Mouse (Mus musculus) C2C12 (cell line): ENCODE data around the gene Ifi211. TPM values are rescaled to one million over a fixed set of nuclear protein-coding genes. Genes with fewer than 3 reads are reported as not detected.
A peak's percentile ranks its signal among the peaks of the same experiment; 100 is the strongest.
"Not testable (repeated sequence)": the region's sequence is repeated elsewhere in the genome, so short reads cannot be mapped to it uniquely, and the experiment has no call there.

Experiments used
- H3K27me3 ChIP-seq: one replicate; pipeline ENCODE4 v1.6.1; 2011; ENCODE audit not compliant: control insufficient read depth, insufficient read depth, insufficient read length
- H3K36me3 ChIP-seq: one replicate; pipeline ENCODE4 v1.6.1; 2011; ENCODE audit not compliant: control insufficient read depth, insufficient read depth
- H3K4me3 ChIP-seq: one replicate; pipeline ENCODE4 v1.5.1; 2011; ENCODE audit warnings: mild to moderate bottlenecking, control low read depth; ENCODE audit not compliant: poor library complexity, insufficient read depth, severe bottlenecking
- H3K79me2 ChIP-seq: one replicate; pipeline ENCODE4 v1.6.1; 2011; ENCODE audit not compliant: control insufficient read depth, insufficient read depth
- H3K79me3 ChIP-seq: one replicate; pipeline ENCODE4 v1.6.1; 2011; ENCODE audit warnings: low read depth, control low read depth
- H3ac ChIP-seq: one replicate; pipeline ENCODE3; 2011; ENCODE audit warnings: low read depth; ENCODE audit not compliant: control insufficient read depth, insufficient read length
- CEBPB ChIP-seq: IDR thresholded peaks from one replicate; pipeline ENCODE4 v1.6.1; 2011; ENCODE audit warnings: low read depth, mild to moderate bottlenecking, control low read depth, moderate library complexity
- CTCF ChIP-seq: IDR thresholded peaks from one replicate; pipeline ENCODE4 v1.5.1; 2011; ENCODE audit not compliant: control insufficient read depth, insufficient read depth, insufficient read length
- FOSL1 ChIP-seq: IDR thresholded peaks from one replicate; pipeline ENCODE4 v1.8.0; 2011; ENCODE audit warnings: mild to moderate bottlenecking, low read length; ENCODE audit not compliant: poor library complexity, insufficient read depth, severe bottlenecking
- MAX ChIP-seq: IDR thresholded peaks from one replicate; pipeline ENCODE4 v1.6.1; 2011; ENCODE audit warnings: mild to moderate bottlenecking, control low read depth
- MYOD1 ChIP-seq: IDR thresholded peaks from one replicate; pipeline ENCODE4 v1.6.1; 2011; ENCODE audit warnings: low read depth; ENCODE audit not compliant: control insufficient read depth, insufficient read length
- MYOG ChIP-seq: IDR thresholded peaks from one replicate; pipeline ENCODE4 v1.6.1; 2011; ENCODE audit not compliant: control insufficient read depth, insufficient read length; ENCODE audit errors: extremely low read depth
- USF1 ChIP-seq: IDR thresholded peaks from one replicate; pipeline ENCODE4 v1.6.1; 2011; ENCODE audit warnings: low read depth, mild to moderate bottlenecking, control low read depth, moderate library complexity
- polyA plus RNA-seq: library from polyadenylated mRNA; unstranded; fragments of >200 nt; fragmentation: generic; extraction: Trizol; gene quantifications from one replicate; pipeline ENCODE4 v1.2.1, GENCODE M21; 2012; ENCODE audit warnings: missing spikeins

Ifi211 gene
- polyA plus RNA-seq, 1 experiment, result 1.3 TPM

GRCm38 (mm10) chr1:173941522-173941921 lies 28.7 kb upstream of the Ifi211 start:
- H3K79me3 ChIP-seq, result not testable (repeated sequence)

GRCm38 (mm10) chr1:173919279-173919678 lies 6.4 kb upstream of the Ifi211 start:
- H3K79me2 ChIP-seq, H3K4me3 ChIP-seq, H3K36me3 ChIP-seq, H3K79me3 ChIP-seq, H3K27me3 ChIP-seq, H3ac ChIP-seq: not testable (repeated sequence)

More at GRCm38 (mm10) chr1:173941522-173941921, 28.7 kb upstream of the Ifi211 start:
- not testable (repeated sequence) for H3K4me3 ChIP-seq, H3K27me3 ChIP-seq, H3K79me2 ChIP-seq, H3ac ChIP-seq, H3K36me3 ChIP-seq

DNA sequence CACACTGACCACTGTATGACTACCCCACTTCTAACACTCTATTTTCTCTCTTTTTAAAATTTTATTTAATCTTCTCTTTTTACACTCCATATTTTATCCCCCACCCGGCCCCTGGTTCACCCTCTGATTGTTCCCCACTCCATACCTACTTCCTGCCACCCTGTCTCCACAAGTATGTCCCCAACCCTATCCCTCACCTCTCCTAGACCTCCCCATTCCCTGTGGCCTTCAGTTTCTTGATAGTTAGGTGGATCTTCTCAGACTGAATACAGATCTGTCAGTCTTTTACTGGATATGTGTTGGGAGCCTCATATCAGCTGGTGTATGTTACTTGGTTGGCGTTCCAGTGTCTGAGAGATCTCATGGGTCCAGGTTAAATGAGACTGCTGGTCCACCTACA lies 1.7 kb upstream of the Ifi211 start:
- Histone ChIP-seq H3K27me3 (no peaks in the 10 kb centered on the region), H3ac (no peak overlapping the region), H3K79me3 (peaks cover 3% of the 10 kb centered on the region), H3K4me3 (no peak overlapping the region), H3K36me3 (no peaks in the 10 kb centered on the region), H3K79me2 (peaks cover 25% of the 10 kb centered on the region)
- TF ChIP-seq MYOD1 (no peak), CTCF (no peak), FOSL1 (no peak), MAX (no peak), USF1 (no peak), CEBPB (no peak), MYOG (no peak)

DNA sequence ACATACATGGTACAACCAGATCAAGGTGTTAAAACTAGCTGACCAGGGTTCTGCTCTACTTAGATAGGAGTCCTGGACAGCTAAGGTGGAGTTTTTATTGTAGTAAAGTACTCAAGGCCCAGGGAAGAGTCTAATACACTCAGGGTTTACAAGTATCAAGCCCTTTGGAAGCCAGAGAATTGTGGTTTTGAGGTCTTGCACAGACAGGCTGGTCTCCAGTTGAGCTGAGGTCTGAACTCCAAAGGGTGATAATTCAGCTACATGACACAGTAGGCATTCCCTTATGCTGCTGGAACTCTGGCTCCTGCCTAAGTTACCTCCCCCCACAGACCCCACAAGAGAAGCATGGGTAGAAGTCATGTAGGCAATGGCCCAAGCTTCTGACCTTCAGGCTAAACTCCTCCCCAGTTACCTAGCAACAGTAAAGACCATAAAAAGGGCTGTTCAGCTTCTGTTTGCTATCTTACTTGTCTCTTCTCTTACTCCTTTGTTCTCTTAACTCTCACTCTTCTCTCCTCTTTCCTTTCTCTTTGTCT lies 478 bp upstream of the Ifi211 start:
- TF ChIP-seq FOSL1, result peak; percentile 0
- H3K79me2 ChIP-seq, result peaks cover 27% of the 10 kb centered on the region
- H3ac ChIP-seq, H3K36me3 ChIP-seq, H3K79me3 ChIP-seq, H3K27me3 ChIP-seq, H3K4me3 ChIP-seq: not testable (repeated sequence)

GRCm38 (mm10) chr1:173911808-173912464 lies 910 bp downstream of the Ifi211 start:
- Histone ChIP-seq H3K27me3 (no peaks in the 10 kb centered on the region), H3K79me3 (peaks cover 3% of the 10 kb centered on the region), H3K79me2 (peaks cover 27% of the 10 kb centered on the region), H3K4me3 (peak overlapping the region; percentile 30), H3ac (no peak overlapping the region), H3K36me3 (no peaks in the 10 kb centered on the region)
- no peak for TF ChIP-seq MAX

DNA sequence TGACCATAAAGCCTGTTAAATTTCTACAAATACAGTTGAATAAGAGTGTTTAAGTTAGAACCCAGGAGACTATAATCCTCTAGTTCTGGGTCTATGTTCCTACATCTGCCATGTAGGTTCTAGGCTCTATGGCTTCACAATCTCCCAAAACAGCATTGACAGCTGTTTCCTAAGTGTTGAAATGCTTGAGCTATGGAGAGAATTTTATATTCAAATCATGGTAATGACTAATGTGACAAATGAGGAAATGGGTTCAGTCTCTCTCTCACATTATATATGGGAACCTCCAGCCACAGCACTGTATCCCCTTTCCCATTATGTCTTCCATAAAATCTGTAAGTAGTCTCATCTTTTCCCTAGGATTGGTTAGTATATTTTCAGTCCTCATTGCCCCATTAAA lies 4.5 kb downstream of the Ifi211 start:
- not testable (repeated sequence) for H3K79me3 ChIP-seq, H3K4me3 ChIP-seq, H3ac ChIP-seq, H3K36me3 ChIP-seq, H3K27me3 ChIP-seq
- H3K79me2 ChIP-seq, result peaks cover 27% of the 10 kb centered on the region

GRCm38 (mm10) chr1:173905885-173906284 lies 7.0 kb downstream of the Ifi211 start:
- not testable (repeated sequence) for H3ac ChIP-seq, H3K36me3 ChIP-seq, H3K4me3 ChIP-seq, H3K27me3 ChIP-seq, H3K79me3 ChIP-seq
- peaks cover 12% of the 10 kb centered on the region for H3K79me2 ChIP-seq

- H3K36me3 ChIP-seq, H3K79me3 ChIP-seq, H3ac ChIP-seq, H3K79me2 ChIP-seq, H3K27me3 ChIP-seq, H3K4me3 ChIP-seq: not testable (repeated sequence)
Measured at GRCm38 (mm10) chr1:173889741-173890140, 23.1 kb downstream of the Ifi211 start.

DNA sequence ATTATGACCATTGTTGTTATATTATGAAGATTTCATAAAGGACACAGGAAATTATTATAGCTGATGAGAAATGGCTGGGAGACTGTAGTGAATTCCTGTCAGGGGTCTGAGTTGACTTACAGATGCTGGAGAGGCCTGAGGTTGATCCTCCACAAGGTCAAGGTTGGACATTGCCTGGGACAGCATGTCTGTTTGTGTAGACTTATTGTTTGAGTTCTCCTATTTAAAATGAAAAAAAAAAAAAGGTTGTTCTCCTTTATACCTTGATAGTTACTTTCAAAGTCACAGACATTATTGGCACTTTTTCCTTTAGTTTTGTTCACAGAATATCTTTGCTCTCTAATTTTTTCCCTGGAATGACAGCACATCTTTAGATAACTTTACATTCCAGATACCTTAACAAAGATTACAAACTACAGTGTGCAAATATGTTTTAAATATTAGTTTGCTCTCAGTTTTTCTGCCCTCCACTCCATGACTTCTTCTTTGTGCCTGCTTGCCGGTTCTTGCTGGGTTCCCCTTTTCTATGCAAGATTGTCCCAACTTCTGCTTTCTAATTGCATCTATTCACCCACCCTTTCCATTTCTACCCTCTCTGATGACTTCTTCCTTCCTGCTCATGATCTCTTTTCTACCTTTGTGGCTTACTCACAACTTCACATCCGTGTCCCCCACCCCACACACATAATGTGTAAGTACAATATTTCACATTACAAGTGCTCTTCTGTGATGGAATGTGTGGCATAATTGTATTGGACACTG lies 25.6 kb downstream of the Ifi211 start:
- not testable (repeated sequence) for H3K27me3 ChIP-seq, H3K79me3 ChIP-seq, H3ac ChIP-seq, H3K4me3 ChIP-seq, H3K36me3 ChIP-seq, H3K79me2 ChIP-seq
